Mouse (Mus musculus) hindbrain, embryonic 11.5 days (tissue): ENCODE results near the gene Lamb3. TPM values are rescaled to one million over a fixed set of nuclear protein-coding genes. Genes with fewer than 3 reads are reported as not detected.
"Not testable (repeated sequence)": the region's sequence is repeated elsewhere in the genome, so short reads cannot be mapped to it uniquely, and the experiment has no call there.

Experiments used
- ATAC-seq: fragments of 200-750 bp; cut with Nextera tagmentation; 2 replicates; pipeline ENCODE4 v1.8.0; 2017; ENCODE audit warnings: mild to moderate bottlenecking, moderate TSS enrichment, moderate library complexity; ENCODE audit not compliant: low FRiP score
- DNase-seq: peaks from one replicate; pipeline ENCODE4 v3.0.0-alpha.2; 2015; ENCODE audit warnings: low spot score
- H3K27ac ChIP-seq: fragments of 300-500 bp; sonication (generic); 2 replicates; pipeline ENCODE4 v1.5.1; 2014; ENCODE audit warnings: mild to moderate bottlenecking, low read depth, low read length
- H3K27me3 ChIP-seq: fragments of 300-500 bp; sonication (generic); 2 replicates; pipeline ENCODE4 v1.6.1; 2014; ENCODE audit warnings: mild to moderate bottlenecking, low read length, moderate library complexity, mixed read lengths; ENCODE audit not compliant: control insufficient read depth, insufficient read depth
- H3K36me3 ChIP-seq: fragments of 300-500 bp; sonication (generic); 2 replicates; pipeline ENCODE4 v1.6.1; 2014; ENCODE audit warnings: mild to moderate bottlenecking, low read length, moderate library complexity, mixed read lengths; ENCODE audit not compliant: control insufficient read depth, insufficient read depth
- H3K4me1 ChIP-seq: fragments of 300-500 bp; sonication (generic); replicated peaks from 2 replicates; pipeline ENCODE4 v1.6.1; 2014; ENCODE audit warnings: low read length, mixed read lengths; ENCODE audit not compliant: control insufficient read depth, insufficient read depth
- H3K4me2 ChIP-seq: fragments of 300-500 bp; sonication (generic); replicated peaks from 2 replicates; pipeline ENCODE4 v1.6.1; 2014; ENCODE audit warnings: mild to moderate bottlenecking, low read depth, low read length
- H3K4me3 ChIP-seq: fragments of 300-500 bp; sonication (generic); 2 replicates; pipeline ENCODE4 v1.5.1; 2014; ENCODE audit warnings: low read depth, low read length
- H3K9ac ChIP-seq: fragments of 300-500 bp; sonication (generic); 2 replicates; pipeline ENCODE4 v1.6.1; 2014; ENCODE audit warnings: low read depth, low read length
- H3K9me3 ChIP-seq: fragments of 300-500 bp; sonication (generic); 2 replicates; pipeline ENCODE4 v1.6.1; 2016; ENCODE audit warnings: low read length; ENCODE audit not compliant: control insufficient read depth
- WGBS: fragments of 180-500 bp; shearing (Covaris S2); extraction: QIAGEN DNeasy Blood & Tissue Kit; methylation state at CpG from one replicate; pipeline ENCODE4 v1.1.7; 2014; 5-methylcytosine and 5-hydroxymethylcytosine counted together
- polyA plus RNA-seq: library from polyadenylated mRNA; unstranded; fragments of >200 nt; fragmentation: Nextera tagmentation; extraction: Ambion mirVana; gene quantifications from 2 replicates; pipeline ENCODE4 v1.2.1, GENCODE M21; 2014

The Lamb3 gene
- polyA plus RNA-seq, 1 experiment from 2014 or later = 0.12 TPM

DNA sequence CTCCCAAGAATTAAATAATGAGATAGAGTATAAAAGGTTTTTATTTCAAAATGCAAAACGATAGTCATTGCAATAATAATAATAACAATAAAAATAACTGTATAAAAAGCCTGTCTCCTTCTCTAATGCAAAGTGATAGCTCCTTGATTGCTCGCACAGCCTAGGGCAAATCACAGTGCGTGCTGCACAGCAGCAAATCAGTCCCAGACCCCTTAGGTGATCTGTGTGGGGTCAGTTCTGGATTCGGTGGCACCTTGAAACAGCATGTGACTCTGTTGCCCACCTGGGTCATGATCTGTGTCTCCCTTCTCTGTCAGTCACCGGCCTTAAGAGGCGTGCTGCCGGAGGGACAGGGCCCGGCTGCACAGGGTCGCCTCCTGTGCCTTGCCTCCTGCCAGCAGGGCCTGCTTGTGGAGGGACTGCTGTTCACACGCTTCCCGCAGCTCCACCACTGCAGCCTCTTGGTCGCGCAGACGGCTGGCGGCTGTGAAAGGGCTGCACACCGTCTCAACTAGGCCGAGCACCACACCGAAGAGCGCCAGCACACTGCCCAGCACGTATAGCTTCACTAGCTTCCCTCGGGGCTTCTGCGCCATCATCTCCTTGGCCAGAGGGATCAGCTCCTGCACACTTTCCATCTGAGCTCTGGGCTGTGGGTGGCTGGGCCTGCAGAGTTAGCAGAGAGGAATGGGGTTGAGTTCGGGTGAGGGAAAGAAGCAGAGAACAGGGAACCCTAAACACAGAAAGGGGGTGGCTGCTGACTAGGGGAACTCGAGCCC, 64.8 kb downstream of the Lamb3 start:
- H3K9me3 ChIP-seq = no peaks in the 10 kb centered on the region
- no peaks in the 10 kb centered on the region for H3K27me3 ChIP-seq
- 0 out of 2 replicates have a peak, but pooled peaks cover 3% of the 10 kb centered on the region for H3K4me1 ChIP-seq
- H3K36me3 ChIP-seq = no peaks in the 10 kb centered on the region
- peak overlapping the region; percentile 55 for H3K27ac ChIP-seq
- ATAC-seq (peak; percentile 78), DNase-seq (peak; percentile 62)
- H3K4me3 ChIP-seq = peak overlapping the region; percentile 37
- peak overlapping the region; percentile 79 for H3K9ac ChIP-seq
- 11% methylated on average over 24 of the region's 24 CpGs for WGBS
- H3K4me2 ChIP-seq = peak overlapping the region; percentile 71

DNA sequence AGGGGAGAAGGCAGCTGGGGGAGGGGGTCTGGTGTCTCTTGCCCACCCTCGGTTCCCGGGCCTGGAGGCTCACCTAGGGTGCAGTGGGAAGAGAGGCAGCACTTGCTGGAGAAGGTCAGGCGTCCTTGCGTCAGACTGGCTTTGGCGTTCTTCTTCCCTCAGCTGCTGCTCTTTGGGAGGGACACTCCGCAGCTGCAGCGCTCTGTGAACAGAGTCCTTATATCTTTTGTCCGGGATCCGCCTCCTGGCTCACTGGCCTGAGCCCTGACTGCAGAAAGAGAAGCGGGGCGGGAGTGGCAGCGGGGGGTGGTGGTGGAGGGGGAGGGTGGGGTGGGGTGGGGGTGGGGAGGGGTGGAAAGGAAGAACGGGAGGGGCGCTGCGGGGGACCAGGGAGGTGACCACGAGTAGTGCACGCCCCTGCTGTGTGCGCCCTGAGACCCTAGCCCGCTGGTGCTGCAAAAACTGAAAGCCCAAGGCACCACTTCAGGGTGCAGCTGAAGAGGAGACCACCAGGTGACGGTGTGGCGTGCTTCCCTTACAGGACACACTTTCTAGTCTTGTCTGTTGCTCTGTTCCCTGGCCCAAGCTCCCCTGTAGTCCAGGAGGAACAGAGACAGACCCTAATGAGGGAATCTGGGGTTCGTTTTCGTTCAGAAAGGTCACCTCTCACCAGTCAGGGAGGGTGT, 65.6 kb downstream of the Lamb3 start, which contains the start of gene G0s2:
Gene G0s2 (minus strand): TSS at position 302 of the 686 bp plus-strand sequence.
- WGBS = 0% methylated on average over 19 of the region's 23 CpGs
- Histone ChIP-seq H3K36me3 (no peaks in the 10 kb centered on the region), H3K4me3 (peak within 1 kb of the TSS; percentile 37), H3K4me2 (peak within 1 kb of the TSS; percentile 71), H3K4me1 (0 out of 2 replicates have a peak, but pooled peaks cover 3% of the 10 kb centered on the region), H3K27me3 (no peaks in the 10 kb centered on the region), H3K9me3 (no peaks in the 10 kb centered on the region), H3K27ac (peak within 1 kb of the TSS; percentile 55), H3K9ac (peak within 1 kb of the TSS; percentile 79)
- peak; percentile 64 for DNase-seq
- peak; percentile 88 for ATAC-seq

DNA sequence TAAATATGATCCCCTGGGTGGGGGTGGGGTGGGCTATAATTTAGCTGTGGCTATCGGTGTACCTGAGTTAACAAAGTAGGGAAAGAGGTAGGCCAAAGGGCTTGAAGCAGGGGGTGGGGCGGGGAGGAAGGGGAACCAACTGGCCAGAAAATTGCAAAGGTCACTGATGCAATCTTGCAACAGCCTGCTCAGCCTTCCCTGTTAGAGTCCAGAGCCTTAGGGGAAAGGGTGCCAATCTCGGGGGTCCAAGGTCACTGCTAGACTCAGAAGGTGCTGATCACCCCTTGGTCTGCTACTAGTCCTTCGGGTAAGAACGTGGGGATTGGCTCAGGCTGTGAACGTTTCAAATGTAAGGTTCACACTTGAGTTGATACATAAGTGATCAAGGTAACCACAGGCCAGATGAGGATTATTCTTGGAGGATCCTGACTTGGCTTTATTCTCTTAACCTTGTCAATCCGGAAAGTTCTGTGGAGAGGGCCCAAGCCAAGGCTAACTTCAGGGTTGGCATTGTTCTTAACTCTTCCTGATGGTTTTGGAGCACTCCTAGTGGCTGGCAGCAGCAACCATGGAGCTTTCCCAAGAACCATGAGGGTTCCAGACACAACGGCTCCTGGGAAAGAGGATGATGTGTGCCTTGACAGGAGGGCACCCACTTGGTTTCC, 67.0 kb downstream of the Lamb3 start:
- Histone ChIP-seq H3K4me1 (0 out of 2 replicates have a peak, but pooled peaks cover 3% of the 10 kb centered on the region), H3K9ac (no peak overlapping the region), H3K27ac (no peak overlapping the region), H3K9me3 (no peaks in the 10 kb centered on the region), H3K4me3 (no peak overlapping the region), H3K36me3 (no peaks in the 10 kb centered on the region), H3K4me2 (no peak overlapping the region), H3K27me3 (no peaks in the 10 kb centered on the region)
- ATAC-seq (no peak), DNase-seq (no peak)
- 85% methylated on average over 8 of the region's 8 CpGs for WGBS

DNA sequence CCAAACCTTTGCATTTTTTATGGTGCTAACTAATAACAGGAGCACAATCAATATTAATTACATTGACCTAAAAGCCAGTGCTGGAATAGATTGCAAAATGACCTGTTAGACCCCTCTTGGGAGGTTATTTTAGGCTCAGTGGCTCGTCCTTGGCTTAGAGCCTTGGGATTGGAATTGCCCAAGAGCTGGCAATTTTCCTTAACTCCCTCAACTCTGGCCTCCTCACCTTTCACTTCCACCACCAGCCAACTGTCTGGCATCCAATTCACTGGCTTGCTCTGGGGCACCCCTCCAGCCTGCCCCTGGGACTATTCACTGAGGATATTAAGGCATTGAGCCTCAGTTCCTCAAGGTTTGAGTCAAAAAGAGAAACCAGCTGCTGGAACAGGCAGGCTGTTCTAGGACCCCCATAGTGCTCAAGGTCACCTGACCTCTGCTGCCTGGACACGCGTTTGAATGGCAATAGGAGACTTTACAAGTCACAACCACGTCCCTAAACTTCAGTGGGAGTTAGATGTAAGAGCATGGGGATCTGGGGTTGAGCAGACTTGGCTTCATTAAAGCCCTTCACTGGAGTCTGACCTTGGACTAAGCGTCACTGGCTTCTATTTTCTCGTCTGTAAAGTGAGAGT, 71.0 kb downstream of the Lamb3 start:
- DNase-seq = no peak
- H3K4me3 ChIP-seq = no peak overlapping the region
- no peaks in the 10 kb centered on the region for H3K9me3 ChIP-seq
- H3K4me1 ChIP-seq = no peaks in the 10 kb centered on the region
- H3K27me3 ChIP-seq = no peaks in the 10 kb centered on the region
- no peak overlapping the region for H3K9ac ChIP-seq
- no peak overlapping the region for H3K4me2 ChIP-seq
- ATAC-seq = no peak
- no peaks in the 10 kb centered on the region for H3K36me3 ChIP-seq
- no peak overlapping the region for H3K27ac ChIP-seq
- WGBS = 43% methylated on average over 6 of the region's 6 CpGs

DNA sequence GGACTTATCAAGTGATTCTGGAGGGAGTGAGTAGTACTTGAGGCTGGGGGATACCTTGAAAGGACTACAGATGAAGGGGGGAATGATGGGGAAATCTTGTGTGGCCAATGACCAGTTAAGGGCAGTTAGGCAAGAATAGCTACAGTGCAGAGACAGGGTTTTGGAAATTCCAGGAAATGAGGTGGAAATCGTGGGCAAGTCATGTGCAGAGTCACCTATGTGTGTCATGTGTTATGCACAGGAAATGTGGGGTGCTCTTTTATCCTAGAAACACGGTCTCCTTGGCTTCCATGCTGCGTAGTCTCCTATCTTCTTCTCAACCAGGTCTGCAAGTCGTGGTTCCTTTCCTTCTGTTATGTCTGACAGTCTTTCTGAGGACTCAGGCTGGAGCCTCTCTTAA, 72.0 kb downstream of the Lamb3 start:
- Histone ChIP-seq H3K4me1 (no peaks in the 10 kb centered on the region), H3K9me3 (no peaks in the 10 kb centered on the region), H3K9ac (no peak overlapping the region), H3K4me2 (no peak overlapping the region), H3K27me3 (no peaks in the 10 kb centered on the region), H3K36me3 (no peaks in the 10 kb centered on the region), H3K27ac (no peak overlapping the region), H3K4me3 (no peak overlapping the region)
- ATAC-seq (no peak), DNase-seq (no peak)
- 81% methylated on average over 4 of the region's 4 CpGs for WGBS

DNA sequence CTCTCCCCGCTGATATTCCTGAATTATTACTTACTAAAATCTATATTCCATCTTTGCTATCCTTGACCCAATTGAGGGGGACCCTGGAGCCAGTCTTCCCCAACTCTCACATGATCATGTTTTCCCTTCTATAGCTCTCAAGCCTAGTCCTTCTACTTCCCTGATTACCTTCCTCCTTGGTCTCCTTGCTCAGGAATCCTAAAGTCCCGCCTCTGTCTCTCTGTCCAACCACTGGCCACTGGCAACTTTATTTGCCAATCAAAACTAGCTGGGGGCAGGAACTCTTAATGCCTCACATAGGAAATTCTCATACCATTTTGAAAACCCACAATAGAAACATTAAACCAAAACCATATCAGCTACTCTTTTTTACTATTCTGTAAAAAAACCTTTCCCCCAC, 73.8 kb downstream of the Lamb3 start:
- H3K27ac ChIP-seq = no peak overlapping the region
- H3K9ac ChIP-seq = no peak overlapping the region
- no peaks in the 10 kb centered on the region for H3K4me1 ChIP-seq
- H3K4me3 ChIP-seq = no peak overlapping the region
- WGBS = 97% methylated on average over 2 of the region's 2 CpGs
- H3K27me3 ChIP-seq = no peaks in the 10 kb centered on the region
- DNase-seq = no peak
- H3K36me3 ChIP-seq = no peaks in the 10 kb centered on the region
- no peak for ATAC-seq
- H3K9me3 ChIP-seq = no peaks in the 10 kb centered on the region
- H3K4me2 ChIP-seq = no peak overlapping the region

DNA sequence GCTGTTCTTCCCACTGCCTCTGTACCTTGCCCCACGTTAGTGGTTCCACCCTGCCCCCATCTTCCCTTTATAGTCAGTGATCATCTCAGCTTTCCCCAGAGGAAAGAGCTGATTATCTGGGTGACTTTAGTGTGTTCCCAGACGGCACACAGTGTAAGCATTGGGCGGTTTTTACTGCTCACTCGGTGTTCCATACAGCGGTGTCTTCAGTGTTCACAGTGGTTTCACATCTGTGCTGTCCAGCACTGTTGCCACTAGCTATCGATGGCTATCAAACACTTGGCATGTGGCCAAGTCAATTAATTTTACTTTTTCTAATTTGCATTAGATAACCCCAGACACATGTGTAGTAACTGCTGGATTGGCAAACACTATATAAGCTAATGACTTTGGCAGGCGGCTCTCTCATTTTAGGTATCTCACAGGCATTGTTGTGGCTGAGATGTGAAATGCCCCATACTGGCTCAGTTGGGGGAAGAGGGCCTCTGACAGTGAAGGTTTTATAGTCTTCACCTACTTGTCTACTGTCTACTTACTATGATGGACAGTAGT, 76.8 kb downstream of the Lamb3 start:
- no peak overlapping the region for H3K4me2 ChIP-seq
- no peak for DNase-seq
- H3K36me3 ChIP-seq = no peaks in the 10 kb centered on the region
- no peak overlapping the region for H3K27ac ChIP-seq
- no peaks in the 10 kb centered on the region for H3K4me1 ChIP-seq
- no peaks in the 10 kb centered on the region for H3K27me3 ChIP-seq
- no peak overlapping the region for H3K9ac ChIP-seq
- no peaks in the 10 kb centered on the region for H3K9me3 ChIP-seq
- no peak overlapping the region for H3K4me3 ChIP-seq
- no peak for ATAC-seq
- WGBS = 87% methylated on average over 7 of the region's 7 CpGs

DNA sequence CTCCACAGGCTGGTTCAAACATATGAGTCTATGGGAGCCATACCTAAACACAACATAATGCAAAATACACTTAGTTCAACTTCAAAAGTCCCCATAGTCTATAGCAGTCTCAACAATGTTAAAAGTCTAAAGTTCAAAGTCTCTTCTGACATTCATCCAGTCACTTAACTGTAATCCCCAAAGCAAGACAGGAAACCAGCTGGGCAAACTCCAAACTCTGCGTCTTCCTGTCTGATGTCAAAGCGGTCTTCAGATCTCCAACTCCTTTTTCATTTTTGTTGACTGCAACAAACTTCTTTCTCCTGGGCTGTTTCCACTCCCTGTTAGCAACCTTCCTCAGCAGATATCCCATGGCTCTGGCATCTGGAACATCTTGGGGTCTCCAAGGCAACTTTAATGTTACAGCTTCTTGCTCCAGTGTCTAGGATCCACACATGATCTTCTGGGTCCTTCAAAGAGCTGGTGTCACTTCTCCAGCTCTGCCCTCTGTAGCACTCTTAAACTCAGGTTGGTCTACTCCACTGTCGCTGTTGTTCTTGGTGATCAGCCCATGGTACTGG, 78.3 kb downstream of the Lamb3 start:
- H3K9me3 ChIP-seq, H3K36me3 ChIP-seq, H3K4me1 ChIP-seq, H3K4me3 ChIP-seq, H3K9ac ChIP-seq, H3K4me2 ChIP-seq, ATAC-seq, H3K27me3 ChIP-seq, H3K27ac ChIP-seq, DNase-seq: not testable (repeated sequence)
- 89% methylated on average over 3 of the region's 3 CpGs for WGBS
